Mouse (Mus musculus) Muller cell, postnatal 12 days (primary cell): Measurements from ENCODE around the gene Grm4.

ENCODE experiments used
- DNase-seq: peaks from one replicate; pipeline ENCODE4 v3.0.0-alpha.2; 2015; ENCODE audit errors: inconsistent ontology term

Grm4 gene

DNA sequence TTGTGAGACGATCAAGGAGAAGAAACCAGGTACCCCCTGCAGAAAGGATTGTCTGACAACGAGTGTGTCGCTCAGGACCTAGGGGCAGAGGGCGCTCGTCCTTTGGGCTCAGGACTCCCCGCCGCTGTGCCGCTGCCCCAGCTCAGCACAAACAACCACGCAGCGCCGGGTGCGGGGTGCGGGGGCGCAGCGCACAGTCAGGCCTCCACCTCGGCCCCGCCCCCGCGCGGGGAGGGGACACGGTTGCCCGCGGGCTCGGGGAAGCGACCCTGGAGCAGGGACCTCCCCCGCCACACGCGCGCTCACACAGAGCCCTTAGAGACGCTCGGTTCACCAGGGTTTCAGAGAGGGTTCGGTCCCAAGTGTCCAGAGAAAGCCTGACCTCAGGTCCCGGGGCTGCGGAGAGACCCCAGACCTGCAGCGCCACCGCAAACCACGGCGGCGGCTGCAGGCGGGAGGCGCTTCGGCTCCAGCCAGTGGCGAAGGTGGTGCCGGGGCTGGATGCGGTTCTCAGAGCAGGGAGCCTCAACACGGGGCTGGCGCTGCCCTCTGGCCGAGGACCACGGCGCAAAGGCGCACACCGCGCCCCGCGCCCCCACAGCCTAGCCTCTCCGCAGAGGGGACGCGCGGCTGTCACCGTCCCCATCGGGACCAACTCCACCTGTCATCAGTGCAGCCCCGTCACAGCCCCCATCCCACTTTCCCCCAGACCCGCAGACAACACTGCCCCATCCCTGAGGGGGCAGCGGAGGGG is 9.2 kb downstream of the Grm4 start:
- DNase-seq, result no peak

DNA sequence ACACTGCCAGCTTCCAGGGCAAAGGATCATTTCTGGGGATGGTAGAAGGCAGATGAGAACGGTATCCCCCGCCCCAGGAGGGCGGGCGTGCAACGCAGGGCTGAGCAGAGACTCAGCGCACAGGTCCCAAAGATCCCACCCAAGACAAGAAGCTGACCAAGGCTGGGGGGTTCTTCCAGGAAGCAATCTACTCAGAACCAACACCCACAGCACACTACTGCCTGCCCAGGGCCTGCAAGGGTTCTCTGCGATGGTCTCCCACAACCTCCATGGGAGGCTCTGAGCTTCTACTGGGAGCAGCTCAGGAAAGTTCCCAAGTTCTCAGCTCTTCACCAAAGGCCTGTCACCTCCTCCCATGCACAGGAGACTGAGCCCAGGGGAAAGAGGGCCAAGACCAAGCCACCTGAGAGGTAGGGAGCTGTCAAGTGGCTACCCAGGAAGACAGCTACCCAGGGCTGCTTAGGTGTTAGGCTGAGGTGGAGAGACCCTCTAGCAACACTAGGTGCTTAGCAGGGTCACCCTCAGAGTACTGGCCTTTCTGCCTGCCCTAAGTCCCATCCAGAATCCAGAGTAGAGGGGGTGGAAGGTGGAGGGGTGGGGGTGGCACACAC is 10.0 kb downstream of the Grm4 start:
- no peak for DNase-seq

DNA sequence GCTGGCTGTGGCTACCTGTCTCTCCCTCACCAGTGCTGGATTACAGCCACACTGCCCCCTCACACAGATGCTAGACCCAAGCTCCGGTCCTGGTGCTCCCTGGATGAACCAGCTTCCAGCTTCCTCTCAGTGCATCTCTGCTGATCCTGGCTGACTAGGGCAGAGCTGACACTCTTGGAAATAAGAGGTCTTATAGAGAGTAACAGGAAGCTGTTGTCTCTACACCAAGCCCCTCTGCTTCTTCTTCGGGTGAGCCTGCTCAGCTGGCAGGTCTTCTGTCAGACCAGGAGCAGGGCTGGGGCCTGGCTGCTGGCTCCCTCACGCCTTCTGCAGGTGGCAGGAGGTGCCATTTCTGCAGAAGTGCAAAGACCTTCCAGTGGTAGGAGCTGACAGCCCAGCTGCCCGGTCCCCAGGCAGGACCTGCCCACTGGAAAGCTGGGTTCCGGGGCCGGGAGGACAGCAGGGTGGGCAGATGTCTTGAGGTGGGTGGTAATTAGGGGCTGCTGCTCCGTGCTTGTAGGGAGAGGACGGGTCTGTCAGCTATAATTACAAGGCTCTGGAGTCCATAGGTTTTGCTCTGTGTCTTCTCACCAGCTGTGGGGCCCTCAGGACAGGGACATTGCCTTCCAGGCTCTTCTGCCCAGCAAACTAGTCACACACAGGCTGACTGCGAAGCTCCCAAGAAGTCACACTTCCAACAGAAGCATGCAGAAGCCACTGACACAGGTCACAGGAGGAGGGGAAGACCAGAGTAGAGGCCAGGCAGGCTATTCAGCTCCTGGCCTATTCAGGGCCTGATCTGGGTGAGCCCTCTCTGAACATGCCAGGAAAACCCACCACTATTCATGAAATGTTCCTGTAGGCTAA is 10.7 kb downstream of the Grm4 start:
- DNase-seq, result no peak

DNA sequence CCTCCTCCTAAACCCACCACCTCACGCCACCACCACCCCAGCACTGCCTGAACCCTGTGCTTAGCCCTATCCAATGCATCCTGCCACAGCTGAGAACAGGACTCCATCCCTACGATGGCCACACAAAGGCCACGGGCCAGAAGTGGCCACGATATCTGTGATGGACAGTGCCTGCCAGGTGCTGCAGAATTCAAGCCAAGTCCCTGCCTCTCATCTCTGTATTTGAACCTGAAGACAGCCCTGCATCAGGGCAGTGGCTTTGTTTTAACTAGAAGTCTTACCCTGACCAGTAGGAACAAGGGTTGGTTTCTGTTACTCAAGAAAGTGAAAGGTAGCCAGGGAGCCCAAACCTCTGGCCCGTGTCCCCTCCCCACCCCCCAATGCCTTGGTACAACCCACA is 12.1 kb downstream of the Grm4 start:
- no peak for DNase-seq

DNA sequence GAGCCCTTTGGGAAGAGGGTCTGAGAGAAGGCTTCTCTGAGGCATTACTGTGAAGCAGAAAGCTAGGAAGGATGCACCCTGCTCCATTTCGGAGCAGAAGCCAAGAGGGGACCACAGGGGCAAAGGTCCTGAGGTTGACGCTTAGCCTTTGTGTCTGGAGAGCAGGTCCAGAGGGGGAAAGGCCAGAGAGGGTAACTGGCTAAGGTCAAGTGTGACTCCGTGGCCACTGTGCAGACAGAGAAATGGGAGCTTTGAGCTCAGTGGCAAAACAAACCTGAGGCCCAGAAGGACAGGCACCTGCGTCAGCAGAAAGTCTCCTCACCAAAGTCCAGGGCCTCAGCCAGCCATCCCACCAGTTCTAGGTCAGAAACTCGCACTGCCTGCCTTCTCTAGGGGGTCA is 12.7 kb downstream of the Grm4 start:
- no peak for DNase-seq

DNA sequence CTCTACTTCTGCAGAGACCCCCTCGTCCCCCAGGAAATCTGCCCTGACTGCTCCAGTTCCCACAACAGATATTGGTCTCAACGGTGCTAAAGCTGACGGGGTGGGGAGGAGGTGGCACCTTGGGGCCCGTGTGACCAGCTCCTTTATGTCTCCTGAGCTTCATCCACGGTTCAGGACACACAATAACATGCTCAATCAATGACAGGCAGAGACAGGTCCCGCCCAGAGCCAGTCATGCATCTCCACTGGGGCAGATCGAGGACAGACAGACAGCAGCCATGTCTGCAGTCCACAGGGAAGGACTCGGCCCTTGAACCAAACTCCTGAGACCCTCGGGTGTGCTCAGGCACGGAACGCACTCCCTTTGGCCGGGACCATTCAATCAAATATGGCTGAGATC is 13.2 kb downstream of the Grm4 start:
- no peak for DNase-seq

DNA sequence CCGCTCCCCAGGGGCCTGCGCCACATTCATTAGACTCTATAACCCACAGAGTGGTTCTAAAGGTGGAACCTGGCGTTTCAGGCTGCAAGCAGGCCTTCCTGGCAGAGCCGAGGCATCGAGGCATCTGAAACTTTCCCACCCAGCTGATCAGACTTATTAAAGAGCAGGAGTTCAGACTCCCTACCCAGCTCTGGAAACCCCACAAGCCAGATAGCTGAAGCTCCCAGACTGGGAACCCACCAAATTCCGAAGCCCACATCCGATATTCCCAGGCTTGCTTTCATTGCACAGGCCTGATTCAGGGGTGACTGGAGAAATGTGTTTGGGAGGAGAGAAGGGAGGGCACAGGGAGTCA is 13.6 kb downstream of the Grm4 start:
- DNase-seq, result no peak

DNA sequence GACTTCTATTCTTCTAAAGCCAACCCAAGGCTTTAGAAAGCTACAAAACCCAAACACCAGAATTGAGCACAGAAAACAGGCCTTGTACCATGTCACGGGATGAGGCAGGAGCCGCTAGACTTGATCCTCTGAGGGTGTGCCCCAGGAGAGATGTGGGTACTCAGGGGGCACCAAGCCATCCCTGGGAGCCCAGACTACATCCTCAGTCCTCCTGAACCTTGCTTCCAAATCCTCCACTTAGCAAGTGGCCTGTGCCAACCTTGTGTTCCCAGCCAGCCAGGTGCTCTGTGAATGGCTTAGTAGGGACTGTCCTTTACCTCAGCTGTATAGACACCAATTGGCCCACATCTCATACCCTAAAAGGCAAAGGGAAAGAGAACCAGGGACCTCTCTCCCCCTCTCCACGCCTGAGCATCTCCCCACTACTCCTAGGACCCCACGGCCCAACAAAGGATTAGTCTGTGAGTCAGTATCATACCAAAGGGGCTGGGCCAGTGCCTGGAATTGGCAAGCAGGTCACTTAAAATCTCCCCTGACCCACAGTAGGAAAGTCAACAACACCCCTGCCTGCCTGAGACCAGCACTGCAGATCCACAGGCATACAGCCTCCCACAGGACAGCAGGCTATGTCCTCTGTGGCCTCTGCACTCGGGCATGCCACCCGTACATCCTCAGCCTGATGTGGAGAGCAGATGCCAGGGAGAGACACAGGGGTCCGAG is 14.2 kb downstream of the Grm4 start:
- DNase-seq, result no peak

DNA sequence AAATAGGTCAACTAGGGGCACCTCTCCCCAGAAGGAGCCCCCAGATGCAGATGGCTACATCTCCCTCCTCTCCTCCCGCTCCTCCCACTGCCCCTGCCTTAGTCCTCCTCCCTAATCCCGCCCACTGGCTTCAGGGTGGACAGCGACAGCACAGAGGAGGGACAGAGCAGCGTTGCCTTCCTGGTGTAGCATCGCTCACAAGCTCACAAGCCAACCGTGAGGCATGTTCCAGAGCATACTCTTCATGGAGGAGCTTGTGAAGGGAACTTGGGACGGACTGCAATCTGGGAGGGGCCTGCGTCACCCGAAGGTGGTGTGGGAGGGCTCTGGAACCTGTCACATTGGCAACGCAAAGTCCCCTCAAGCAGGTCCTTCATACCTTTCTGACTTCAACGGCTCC is 14.8 kb downstream of the Grm4 start:
- no peak for DNase-seq

DNA sequence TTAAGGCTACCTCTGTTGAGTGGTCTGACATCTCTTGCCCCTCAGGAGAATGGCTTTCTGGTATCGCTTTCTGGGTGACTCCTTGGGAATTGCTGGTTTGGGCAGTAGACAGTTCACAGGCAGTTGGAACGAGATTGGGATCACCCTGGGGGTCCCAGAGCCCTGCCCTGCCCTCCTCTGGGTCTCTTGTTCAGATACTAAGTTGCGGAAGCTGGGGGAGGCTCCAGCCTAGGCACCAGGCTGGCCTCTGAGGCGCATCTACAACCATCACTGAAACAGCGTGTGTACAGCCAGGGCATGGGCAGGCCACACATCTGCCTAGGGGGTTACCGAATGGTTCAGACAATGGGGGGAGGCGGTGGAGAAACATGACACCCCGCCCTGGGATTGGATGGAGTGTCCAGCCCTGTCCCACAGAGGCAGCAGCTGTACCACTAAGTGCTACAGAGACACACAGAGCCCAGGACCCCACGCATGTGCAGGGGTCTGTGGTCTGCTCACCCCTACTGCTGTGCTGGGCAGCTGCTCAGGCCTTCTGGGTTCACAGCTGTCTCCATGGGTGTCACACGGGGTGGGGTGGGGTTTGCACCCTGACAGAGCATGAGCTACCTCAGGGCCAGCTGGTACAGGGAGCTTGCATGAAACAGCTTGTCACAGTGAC is 15.9 kb downstream of the Grm4 start:
- no peak for DNase-seq

DNA sequence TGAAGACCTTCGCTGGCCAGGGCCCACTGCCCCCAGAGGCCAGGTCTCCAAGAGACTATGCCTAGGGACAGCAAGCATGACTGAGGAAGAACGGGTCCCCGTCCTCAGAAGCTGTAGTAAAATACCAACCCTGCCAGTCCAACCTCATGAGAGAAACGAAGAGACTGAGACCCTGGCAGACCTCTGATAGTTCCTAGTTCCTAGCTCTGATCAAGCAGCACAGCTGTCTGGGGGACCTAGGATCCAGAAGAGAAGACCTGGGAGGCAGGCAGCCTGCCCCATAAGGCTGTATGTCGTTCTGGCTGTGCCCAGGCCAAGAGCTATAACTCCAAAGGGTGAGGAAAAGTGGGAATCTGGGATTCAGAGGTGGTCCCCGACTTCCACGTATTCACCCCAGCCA is 17.3 kb downstream of the Grm4 start:
- DNase-seq, result no peak

DNA sequence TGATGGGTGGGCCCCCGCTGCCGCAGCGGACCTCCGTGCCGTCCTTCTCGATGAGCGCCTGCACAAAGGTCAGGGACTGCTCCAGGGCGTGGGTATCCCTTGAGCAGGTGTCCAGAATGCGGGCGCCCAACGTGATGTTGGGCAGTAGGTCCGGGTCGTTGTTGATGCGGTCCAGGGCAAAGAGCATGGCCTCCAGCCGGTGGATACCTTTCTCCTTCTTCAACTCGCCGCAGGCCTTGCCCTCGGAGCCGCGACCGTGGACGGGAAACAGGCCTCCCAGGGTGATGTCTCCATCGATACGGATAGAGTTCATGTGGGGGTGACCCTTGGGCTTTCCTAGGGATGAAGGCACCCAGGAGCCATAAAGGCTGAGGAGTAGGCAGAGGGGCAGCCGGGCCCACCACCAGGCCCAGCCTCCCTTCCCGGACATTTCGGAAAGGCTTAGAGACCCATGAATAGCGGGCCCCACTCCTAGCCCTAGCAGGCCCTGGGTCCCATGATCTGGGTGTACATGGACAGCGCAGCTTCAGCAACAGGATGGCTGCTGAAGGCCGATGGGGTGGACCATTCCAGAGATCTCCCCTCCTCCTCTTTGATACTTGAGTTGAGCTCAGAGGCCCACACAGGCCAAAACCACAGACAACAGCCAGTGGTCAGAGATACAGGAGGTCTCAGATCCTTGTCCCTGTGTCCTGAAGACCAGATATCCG is 18.3 kb downstream of the Grm4 start:
- DNase-seq, result no peak

DNA sequence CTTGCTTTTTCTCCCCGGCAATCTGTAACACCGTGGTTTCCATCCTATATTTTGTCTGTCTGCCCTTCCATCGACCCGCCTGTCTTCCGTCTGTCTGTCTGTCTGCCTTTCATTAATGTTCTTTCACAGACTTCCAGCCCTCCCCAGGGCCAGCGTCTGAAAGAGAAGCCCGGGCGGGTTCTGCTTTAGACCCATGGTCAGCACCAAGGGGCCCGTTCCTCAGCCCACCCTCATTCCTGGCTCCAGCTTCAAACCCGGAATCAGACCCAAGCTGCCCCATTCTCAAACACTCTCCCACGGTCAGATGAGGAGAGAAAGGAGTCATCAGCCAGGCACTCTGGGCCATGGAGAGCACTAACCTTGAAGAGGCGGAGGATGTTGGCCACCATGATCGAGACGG is 18.9 kb downstream of the Grm4 start:
- no peak for DNase-seq

DNA sequence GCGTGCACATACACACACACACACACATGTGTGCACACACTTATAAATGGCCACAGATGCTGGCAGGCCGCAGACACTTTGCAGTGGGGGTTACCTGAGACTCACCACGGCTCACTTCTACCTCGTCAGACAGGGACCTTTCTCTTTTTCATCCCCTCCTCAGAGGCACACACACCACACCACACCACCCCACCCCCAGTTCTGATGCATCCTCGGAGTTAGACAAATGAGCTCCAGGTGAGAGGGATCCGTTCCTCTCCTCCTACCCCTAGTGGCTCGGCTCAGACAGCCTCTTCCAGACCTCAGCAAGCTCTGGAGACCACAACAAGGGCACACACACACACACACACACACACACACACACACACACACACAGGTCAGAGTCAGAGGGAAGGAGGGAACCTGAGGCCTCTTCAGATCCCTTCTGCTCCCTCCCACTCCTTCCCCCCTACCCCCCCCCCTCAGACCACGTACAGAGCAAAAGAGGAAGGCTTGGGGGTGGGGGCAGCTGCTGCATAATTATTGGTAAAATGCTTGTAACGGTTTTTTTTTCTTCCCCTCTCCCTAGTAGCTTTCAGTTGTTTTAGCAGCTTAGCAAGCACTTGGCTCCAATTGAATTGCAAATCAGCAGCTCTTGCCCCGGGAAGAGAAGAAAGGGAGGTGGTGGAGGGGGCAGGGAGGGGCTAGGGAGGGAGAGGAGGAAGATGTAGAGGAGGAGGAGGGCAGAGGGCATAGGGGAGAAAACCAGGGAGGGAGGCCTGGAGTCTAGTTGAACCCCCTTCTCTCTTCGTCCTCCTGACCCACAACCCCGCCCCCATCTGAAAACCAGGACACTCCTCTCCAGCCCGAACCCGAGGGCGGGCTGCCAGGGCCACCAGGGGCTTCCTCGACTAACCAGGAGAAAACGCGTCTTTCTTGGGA is 19.6 kb downstream of the Grm4 start:
- no peak for DNase-seq

DNA sequence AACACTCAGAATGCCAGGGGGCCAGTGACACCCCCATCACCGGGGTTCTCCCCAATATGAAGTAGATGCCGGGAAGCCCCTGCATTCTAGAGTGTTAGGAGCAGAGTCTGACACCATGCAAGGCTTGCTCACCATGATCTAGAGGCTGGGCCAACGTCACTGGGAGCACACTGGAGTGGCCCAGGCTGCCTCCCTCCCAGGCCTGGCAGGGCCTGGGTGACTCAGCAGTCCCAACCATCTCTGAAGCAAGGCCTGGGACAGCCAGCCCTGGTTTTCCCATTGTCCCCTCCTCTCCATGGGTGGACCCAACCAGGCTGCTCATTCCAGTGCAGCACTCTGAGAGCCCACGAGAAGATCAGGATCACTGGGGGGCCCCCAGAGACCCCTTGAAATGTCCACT is 20.4 kb downstream of the Grm4 start:
- peak; percentile 58 for DNase-seq

DNA sequence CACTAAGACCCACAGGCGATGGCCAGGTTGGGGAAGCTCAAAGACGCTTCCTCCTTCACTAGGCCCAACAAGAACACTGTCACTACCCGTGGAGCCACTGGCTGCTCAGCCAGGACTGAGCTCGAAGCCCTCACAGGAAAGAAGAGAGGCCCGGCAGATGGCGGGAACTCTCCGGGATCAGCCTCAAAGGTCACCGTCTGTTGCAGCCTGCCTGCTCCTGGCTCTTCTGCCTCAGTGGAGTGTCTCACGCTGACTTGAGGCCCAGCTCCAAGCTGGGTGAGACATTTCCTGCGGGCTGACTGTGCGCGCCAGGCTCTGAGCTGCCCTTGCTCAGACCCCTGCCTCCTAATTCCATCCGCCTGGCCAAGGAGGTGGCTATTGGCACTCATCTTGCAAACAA is 22.1 kb downstream of the Grm4 start:
- no peak for DNase-seq

DNA sequence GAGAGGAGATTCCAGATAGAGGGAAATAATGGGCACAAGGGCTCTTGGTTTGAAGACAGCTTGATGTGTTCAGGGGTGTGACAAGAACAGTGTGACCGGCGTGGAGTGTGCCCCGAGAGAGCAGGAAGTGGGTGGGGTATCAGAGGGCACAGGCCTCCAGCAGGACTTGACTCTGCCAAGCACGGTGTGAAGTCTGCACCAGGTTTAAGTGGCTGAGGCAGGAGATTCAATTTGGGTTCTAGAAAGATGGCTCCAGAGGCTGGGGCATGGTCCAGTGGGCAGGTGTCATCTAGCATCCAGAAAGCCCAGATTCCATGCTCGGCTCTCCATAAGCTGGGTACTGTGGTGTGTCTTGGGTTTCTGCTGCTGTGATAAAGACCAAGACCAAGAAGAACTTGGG is 23.4 kb downstream of the Grm4 start:
- DNase-seq, result no peak

DNA sequence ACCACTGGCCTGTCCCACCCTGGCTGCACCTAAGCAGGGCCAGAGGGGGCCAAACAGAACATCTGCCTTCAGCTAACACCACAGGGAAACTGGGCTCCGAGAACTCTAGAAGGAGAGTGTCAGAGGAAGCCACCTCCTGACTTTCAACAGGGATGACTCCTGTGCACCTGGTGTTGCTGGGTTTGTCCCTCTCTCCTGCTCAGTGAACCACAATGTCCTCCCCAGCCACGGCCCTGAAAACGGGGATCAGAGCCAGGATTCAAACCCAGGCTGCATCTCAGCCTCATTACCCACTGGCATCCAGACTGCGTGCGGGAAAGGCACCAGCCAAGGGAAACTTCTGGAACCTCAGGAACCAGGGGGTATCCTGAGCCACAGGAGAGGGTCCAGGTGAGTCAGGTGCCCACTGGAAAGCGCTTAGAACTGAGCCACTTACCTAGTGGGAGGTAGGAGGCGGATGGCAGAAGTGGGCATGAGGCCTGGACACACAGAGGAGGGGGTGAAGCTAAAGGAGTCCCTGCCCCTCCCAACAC is 26.1 kb downstream of the Grm4 start:
- DNase-seq, result no peak

DNA sequence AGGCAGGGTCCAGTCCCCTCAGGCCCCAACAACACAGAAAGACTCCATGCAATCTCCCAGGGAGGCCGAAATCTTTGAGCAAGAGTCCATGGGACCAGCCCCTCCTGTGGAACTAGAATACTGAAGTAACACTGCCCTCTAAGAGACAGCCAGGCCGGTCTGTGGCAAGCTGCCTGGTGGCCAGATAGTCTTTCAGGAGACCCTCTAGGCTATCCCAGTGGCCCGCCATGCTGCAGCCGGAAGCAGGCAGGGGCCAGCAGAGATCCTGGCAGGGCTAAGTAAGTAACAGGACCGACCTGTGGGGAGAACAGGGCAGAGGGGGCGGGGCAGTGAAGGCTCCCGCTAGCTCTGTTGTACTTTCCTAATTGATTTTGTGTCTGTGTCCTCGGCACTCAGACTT is 27.2 kb downstream of the Grm4 start:
- no peak for DNase-seq

DNA sequence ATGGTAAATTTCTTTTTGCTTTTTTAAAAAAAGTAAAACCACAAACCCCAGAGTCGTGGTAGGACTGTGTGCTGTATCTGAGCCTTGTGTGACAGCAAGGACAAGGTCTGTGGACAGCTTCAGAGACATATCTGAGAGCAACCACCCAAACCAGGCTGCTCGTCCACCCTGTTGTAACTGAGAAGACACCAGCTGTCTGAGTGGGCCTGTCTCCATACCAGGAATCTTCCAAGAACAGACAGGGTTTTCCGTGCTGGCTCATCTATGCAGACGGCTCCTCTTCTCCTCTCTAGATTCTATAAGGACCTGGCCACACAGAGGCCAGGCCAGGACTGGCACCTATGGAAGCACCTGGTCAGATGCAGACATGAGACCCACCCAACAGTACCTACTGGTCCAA is 27.8 kb downstream of the Grm4 start:
- no peak for DNase-seq
